Mouse (Mus musculus) left cerebral cortex, postnatal 14 days (tissue): Measurements from ENCODE around the gene Il2ra. TPM values are rescaled to one million over a fixed set of nuclear protein-coding genes. Genes with fewer than 3 reads are reported as not detected.

Source experiments
- DNase-seq, 2 experiments: peaks; one replicate each; pipeline ENCODE4 v3.0.0; 2021 to 2022; ENCODE audit warnings: low spot score in 2 of 2, mixed read lengths in 1 of 2
- intact Hi-C: fragments of 180-260 bp; cut with DNase I; formaldehyde crosslinking; loops from one replicate; pipeline ENCODE4 v1.15.1; 2025
- total RNA-seq, 2 experiments: library from RNA; stranded (reverse); gene quantifications; 2 replicates each; pipeline ENCODE4 v1.2.3; 2021

The Il2ra gene
- total RNA-seq, 2 experiments from 2014 or later = 0.11 to 0.13 TPM

- intact Hi-C loops = no loop called here
- no peak for DNase-seq
Measured at GRCm38 (mm10) chr2:11651476-11651875, 8.9 kb downstream of the Il2ra start.

GRCm38 (mm10) chr2:11652196-11652595, 9.6 kb downstream of the Il2ra start:
- no peak for DNase-seq
- intact Hi-C loops = no loop called here

- intact Hi-C loops = no loop called here
- DNase-seq = no peak
Measured at GRCm38 (mm10) chr2:11652780-11653179, 10.2 kb downstream of the Il2ra start.

- intact Hi-C loops = no loop called here
- no peak for DNase-seq
Measured at GRCm38 (mm10) chr2:11653330-11653729, 10.7 kb downstream of the Il2ra start.

- intact Hi-C loops = no loop called here
- no peak for DNase-seq
Measured at GRCm38 (mm10) chr2:11653780-11654179, 11.2 kb downstream of the Il2ra start.

- DNase-seq = peak; percentile 52 to 84
- intact Hi-C loops = no loop called here
Measured at GRCm38 (mm10) chr2:11654990-11655931, 12.7 kb downstream of the Il2ra start.

GRCm38 (mm10) chr2:11657581-11657980, 15.0 kb downstream of the Il2ra start:
- DNase-seq = no peak
- intact Hi-C loops = no loop called here

GRCm38 (mm10) chr2:11659263-11659662, 16.7 kb downstream of the Il2ra start:
- intact Hi-C loops = no loop called here
- peak in 1 of 2 experiments; percentile 12 for DNase-seq

- intact Hi-C loops = no loop called here
- no peak for DNase-seq
Measured at GRCm38 (mm10) chr2:11662143-11662906, 19.7 kb downstream of the Il2ra start.

- no peak for DNase-seq
- intact Hi-C loops = no loop called here
Measured at GRCm38 (mm10) chr2:11662907-11663230, 20.3 kb downstream of the Il2ra start.

- intact Hi-C loops = loop anchor here (2.0 kb wide), 1 partner anchor 61 kb away; no protein-coding TSS in a partner anchor
Measured at GRCm38 (mm10) chr2:11663961-11664360, 21.4 kb downstream of the Il2ra start.

GRCm38 (mm10) chr2:11664367-11664766, 21.8 kb downstream of the Il2ra start:
- peak in 1 of 2 experiments; percentile 51 for DNase-seq
- intact Hi-C loops = loop anchor here (2.0 kb wide), 1 partner anchor 62 kb away; no protein-coding TSS in a partner anchor

More at GRCm38 (mm10) chr2:11663961-11664360, 21.4 kb downstream of the Il2ra start:
- peak; percentile 93 for DNase-seq

GRCm38 (mm10) chr2:11664806-11665205, 22.2 kb downstream of the Il2ra start:
- intact Hi-C loops = loop anchor here (2.0 kb wide), 1 partner anchor 62 kb away; no protein-coding TSS in a partner anchor
- no peak for DNase-seq

- no peak for DNase-seq
- intact Hi-C loops = loop anchor here (2.0 kb wide), 1 partner anchor 63 kb away; no protein-coding TSS in a partner anchor
Measured at GRCm38 (mm10) chr2:11665326-11665725, 22.7 kb downstream of the Il2ra start.

GRCm38 (mm10) chr2:11672144-11672543, 29.5 kb downstream of the Il2ra start:
- intact Hi-C loops = no loop called here

GRCm38 (mm10) chr2:11679626-11680025, 37.0 kb downstream of the Il2ra start:
- intact Hi-C loops = no loop called here

More at GRCm38 (mm10) chr2:11672144-11672543, 29.5 kb downstream of the Il2ra start:
- no peak for DNase-seq

GRCm38 (mm10) chr2:11682712-11683111, 40.1 kb downstream of the Il2ra start:
- intact Hi-C loops = no loop called here
- DNase-seq = no peak

More at GRCm38 (mm10) chr2:11679626-11680025, 37.0 kb downstream of the Il2ra start:
- DNase-seq = no peak

- no peak for DNase-seq
- intact Hi-C loops = loop anchor here (2.0 kb wide), 1 partner anchor 84 kb away; no protein-coding TSS in a partner anchor
Measured at GRCm38 (mm10) chr2:11686512-11686911, 43.9 kb downstream of the Il2ra start.

GRCm38 (mm10) chr2:11687436-11687835, 44.8 kb downstream of the Il2ra start:
- intact Hi-C loops = loop anchor here (2.0 kb wide), 1 partner anchor 85 kb away; no protein-coding TSS in a partner anchor
- DNase-seq = peak; percentile 20 to 39
